Mouse (Mus musculus): ENCODE results near the gene Nisch. TPM values are rescaled to one million over a fixed set of nuclear protein-coding genes. Genes with fewer than 3 reads are reported as not detected.

Nisch gene
- total RNA-seq, 1 experiment = 169 TPM

GRCm38 (mm10) chr14:31137281-31137595, 79.5 kb downstream of the Nisch start:
- Histone ChIP-seq H3K27ac (ENCODE audit: insufficient read depth, low read depth, low read length, poor library complexity, severe bottlenecking) (no peak overlapping the region), H3K9ac (ENCODE audit: insufficient read depth, low read depth, low read length, poor library complexity, severe bottlenecking) (no peak overlapping the region), H3K4me3 (ENCODE audit: insufficient read depth in 1 of 2, low read depth in 1 of 2, low read length in 2 of 2, poor library complexity in 1 of 2, severe bottlenecking in 1 of 2) (no peak overlapping the region), H3K36me3 (ENCODE audit: control insufficient read depth, insufficient read depth, low read length, poor library complexity, severe bottlenecking) (peaks cover 51% of the 10 kb centered on the region), H3K4me1 (ENCODE audit: control insufficient read depth in 2 of 2, insufficient read depth in 2 of 2, low read length in 2 of 2, poor library complexity in 1 of 2) (peaks cover 6 to 20% of the 10 kb centered on the region in 2 experiments; a peak in 3 of 4 replicates), H3K9me3 (ENCODE audit: control insufficient read depth, insufficient read depth, low read depth, low read length) (no peaks in the 10 kb centered on the region)
- DNase-seq (ENCODE audit: low read depth, low spot score) = no peak
- TF ChIP-seq ZC3H11A (IDR thresholded peaks at IDR 0.05; ENCODE audit: borderline replicate concordance, low read depth, low read length) (no peak), CHD2 (IDR thresholded peaks at IDR 0.05; ENCODE audit: low read depth, low read length) (no peak), HCFC1 (IDR thresholded peaks at IDR 0.05; ENCODE audit: borderline replicate concordance, insufficient read depth, low read length) (no peak), MAFK (IDR thresholded peaks at IDR 0.05; ENCODE audit: insufficient read depth, low read depth, low read length) (no peak)
- in situ Hi-C loops (cut with MboI; ENCODE audit: low sequenced_read_pairs in 2 of 2, unreplicated experiment in 2 of 2) = no loop called here

GRCm38 (mm10) chr14:31136411-31137280, 80.1 kb downstream of the Nisch start:
- no peaks in the 10 kb centered on the region for H3K9me3 ChIP-seq (ENCODE audit: control insufficient read depth, insufficient read depth, low read depth, low read length)
- no peak overlapping the region for H3K4me3 ChIP-seq (ENCODE audit: insufficient read depth in 1 of 2, low read depth in 1 of 2, low read length in 2 of 2, poor library complexity in 1 of 2, severe bottlenecking in 1 of 2)
- peaks cover 6 to 24% of the 10 kb centered on the region in 2 experiments; a peak in 3 of 4 replicates for H3K4me1 ChIP-seq (ENCODE audit: control insufficient read depth in 2 of 2, insufficient read depth in 2 of 2, low read length in 2 of 2, poor library complexity in 1 of 2)
- DNase-seq (ENCODE audit: low read depth, low spot score) = no peak
- H3K36me3 ChIP-seq (ENCODE audit: control insufficient read depth, insufficient read depth, low read length, poor library complexity, severe bottlenecking) = peaks cover 51% of the 10 kb centered on the region
- no peak overlapping the region for H3K27ac ChIP-seq (ENCODE audit: insufficient read depth, low read depth, low read length, poor library complexity, severe bottlenecking)
- no peak overlapping the region for H3K9ac ChIP-seq (ENCODE audit: insufficient read depth, low read depth, low read length, poor library complexity, severe bottlenecking)
- in situ Hi-C loops (cut with MboI; ENCODE audit: low sequenced_read_pairs in 2 of 2, unreplicated experiment in 2 of 2) = no loop called here
- TF ChIP-seq HCFC1 (IDR thresholded peaks at IDR 0.05; ENCODE audit: borderline replicate concordance, insufficient read depth, low read length) (no peak), ZNF384 (IDR thresholded peaks at IDR 0.05; ENCODE audit: low read depth, low read length) (no peak), ZC3H11A (IDR thresholded peaks at IDR 0.05; ENCODE audit: borderline replicate concordance, low read depth, low read length) (no peak), MAFK (IDR thresholded peaks at IDR 0.05; ENCODE audit: insufficient read depth, low read depth, low read length) (no peak), CHD2 (IDR thresholded peaks at IDR 0.05; ENCODE audit: low read depth, low read length) (no peak)

GRCm38 (mm10) chr14:31135495-31136410, 81.0 kb downstream of the Nisch start:
- Histone ChIP-seq H3K9ac (ENCODE audit: insufficient read depth, low read depth, low read length, poor library complexity, severe bottlenecking) (no peak overlapping the region), H3K4me3 (ENCODE audit: insufficient read depth in 1 of 2, low read depth in 1 of 2, low read length in 2 of 2, poor library complexity in 1 of 2, severe bottlenecking in 1 of 2) (no peak overlapping the region)
- in situ Hi-C loops (cut with MboI; ENCODE audit: low sequenced_read_pairs in 2 of 2, unreplicated experiment in 2 of 2) = no loop called here

GRCm38 (mm10) chr14:31134015-31135000, 82.4 kb downstream of the Nisch start:
- Histone ChIP-seq H3K27ac (ENCODE audit: insufficient read depth, low read depth, low read length, poor library complexity, severe bottlenecking) (no peak overlapping the region), H3K4me1 (ENCODE audit: control insufficient read depth in 2 of 2, insufficient read depth in 2 of 2, low read length in 2 of 2, poor library complexity in 1 of 2) (peaks cover 7 to 30% of the 10 kb centered on the region in 2 experiments), H3K4me3 (ENCODE audit: insufficient read depth in 1 of 2, low read depth in 1 of 2, low read length in 2 of 2, poor library complexity in 1 of 2, severe bottlenecking in 1 of 2) (no peak overlapping the region), H3K9ac (ENCODE audit: insufficient read depth, low read depth, low read length, poor library complexity, severe bottlenecking) (no peak overlapping the region), H3K9me3 (ENCODE audit: control insufficient read depth, insufficient read depth, low read depth, low read length) (no peaks in the 10 kb centered on the region), H3K36me3 (ENCODE audit: control insufficient read depth, insufficient read depth, low read length, poor library complexity, severe bottlenecking) (peaks cover 36% of the 10 kb centered on the region)
- no peak for TF ChIP-seq ZC3H11A (IDR thresholded peaks at IDR 0.05; ENCODE audit: borderline replicate concordance, low read depth, low read length)
- TF ChIP-seq CHD2 (IDR thresholded peaks at IDR 0.05; ENCODE audit: low read depth, low read length) = no peak
- no peak for TF ChIP-seq ZNF384 (IDR thresholded peaks at IDR 0.05; ENCODE audit: low read depth, low read length)
- DNase-seq (ENCODE audit: low read depth, low spot score) = no peak
- in situ Hi-C loops (cut with MboI; ENCODE audit: low sequenced_read_pairs in 2 of 2, unreplicated experiment in 2 of 2) = no loop called here

More at GRCm38 (mm10) chr14:31135495-31136410, 81.0 kb downstream of the Nisch start:
- Histone ChIP-seq H3K27ac (ENCODE audit: insufficient read depth, low read depth, low read length, poor library complexity, severe bottlenecking) (no peak overlapping the region), H3K4me1 (ENCODE audit: control insufficient read depth in 2 of 2, insufficient read depth in 2 of 2, low read length in 2 of 2, poor library complexity in 1 of 2) (peaks cover 6 to 24% of the 10 kb centered on the region in 2 experiments; a peak in 3 of 4 replicates), H3K36me3 (ENCODE audit: control insufficient read depth, insufficient read depth, low read length, poor library complexity, severe bottlenecking) (peaks cover 50% of the 10 kb centered on the region), H3K9me3 (ENCODE audit: control insufficient read depth, insufficient read depth, low read depth, low read length) (no peaks in the 10 kb centered on the region)
- no peak for DNase-seq (ENCODE audit: low read depth, low spot score)
- TF ChIP-seq CHD2 (IDR thresholded peaks at IDR 0.05; ENCODE audit: low read depth, low read length) (no peak), HCFC1 (IDR thresholded peaks at IDR 0.05; ENCODE audit: borderline replicate concordance, insufficient read depth, low read length) (no peak), ZNF384 (IDR thresholded peaks at IDR 0.05; ENCODE audit: low read depth, low read length) (no peak), ZC3H11A (IDR thresholded peaks at IDR 0.05; ENCODE audit: borderline replicate concordance, low read depth, low read length) (no peak), MAFK (IDR thresholded peaks at IDR 0.05; ENCODE audit: insufficient read depth, low read depth, low read length) (no peak)

All from ES-E14 (cell line).